Mouse (Mus musculus): Measurements from ENCODE around the gene Galnt17. TPM values are rescaled to one million over a fixed set of nuclear protein-coding genes. Genes with fewer than 3 reads are reported as not detected.

Galnt17 gene
- polyA plus RNA-seq, 1 experiment from 2014 or later: 1.1 TPM

DNA sequence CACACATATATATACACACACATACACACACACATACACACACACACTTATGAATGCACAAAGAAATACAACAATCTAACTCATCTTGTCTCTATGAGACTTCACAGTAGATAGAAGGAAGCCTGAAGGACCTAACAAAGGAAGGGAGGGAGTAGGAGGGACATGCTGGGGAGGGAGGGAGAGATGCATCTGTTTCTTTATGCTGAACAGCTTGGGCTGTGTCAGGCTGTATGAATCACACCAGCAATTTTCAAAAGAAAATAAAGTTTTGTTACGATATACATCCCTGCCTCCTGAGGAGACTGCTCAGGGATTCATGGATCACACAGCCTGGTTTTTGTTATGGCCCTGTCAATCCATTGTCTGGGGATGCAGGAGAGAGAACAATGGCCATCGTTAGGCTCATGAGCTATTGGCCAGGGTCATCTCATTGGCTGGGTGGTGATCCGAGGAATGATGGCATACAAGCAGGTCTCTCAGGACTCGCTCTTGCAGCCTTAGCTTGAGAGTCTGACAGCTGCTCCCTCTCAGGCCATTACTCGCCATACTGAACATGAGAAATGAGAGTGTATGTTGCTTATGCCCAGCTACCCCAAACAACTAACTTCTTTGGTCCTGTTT, 194.3 kb downstream of the Galnt17 start:
- ATAC-seq (ENCODE audit: borderline replicate concordance, extremely low read depth, low FRiP score, low TSS enrichment): no peak
- Histone ChIP-seq H3K4me3 (no peak overlapping the region), H3K9ac (no peak overlapping the region), H3K4me2 (no peak overlapping the region), H3K27me3 (no peaks in the 10 kb centered on the region), H3K4me1 (no peaks in the 10 kb centered on the region), H3K9me3 (no peaks in the 10 kb centered on the region), H3K36me3 (no peaks in the 10 kb centered on the region), H3K27ac (no peak overlapping the region)
- 65% methylated on average over 5 of the region's 5 CpGs for WGBS

- H3K27ac ChIP-seq: no peak overlapping the region
- H3K4me2 ChIP-seq: no peak overlapping the region
- H3K36me3 ChIP-seq: no peaks in the 10 kb centered on the region
- no peak overlapping the region for H3K9ac ChIP-seq
- H3K27me3 ChIP-seq: no peaks in the 10 kb centered on the region
- 79% methylated on average over 1 of the region's 1 CpGs for WGBS
- H3K4me3 ChIP-seq: no peak overlapping the region
- no peak for ATAC-seq (ENCODE audit: borderline replicate concordance, extremely low read depth, low FRiP score, low TSS enrichment)
- H3K4me1 ChIP-seq: no peaks in the 10 kb centered on the region
- H3K9me3 ChIP-seq: no peaks in the 10 kb centered on the region
These were observed 201.1 kb downstream of the Galnt17 start for GRCm38 (mm10) chr5:131107188-131107587.

DNA sequence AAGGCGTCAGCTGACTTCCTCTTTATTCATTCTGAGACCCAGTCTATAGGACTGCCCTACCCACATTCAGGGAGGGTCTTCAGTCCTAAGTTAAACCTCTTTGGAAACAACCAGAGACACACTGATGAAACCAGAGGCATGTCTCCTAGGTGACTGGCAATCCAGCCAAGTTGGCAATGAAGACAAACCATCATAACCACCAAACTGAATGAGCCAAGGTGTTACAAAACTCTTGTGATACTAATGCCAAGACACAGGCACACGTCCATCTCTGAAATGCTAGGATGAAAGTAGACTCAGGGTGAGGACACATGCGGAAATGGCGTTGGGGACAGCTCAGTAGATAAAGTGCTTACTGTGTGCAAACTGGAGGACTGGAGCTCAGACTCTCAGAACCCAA, 211.5 kb downstream of the Galnt17 start:
- no peak for ATAC-seq (ENCODE audit: borderline replicate concordance, extremely low read depth, low FRiP score, low TSS enrichment)
- no peak overlapping the region for H3K4me3 ChIP-seq
- H3K27ac ChIP-seq: no peak overlapping the region
- no peak overlapping the region for H3K9ac ChIP-seq
- H3K4me1 ChIP-seq: no peaks in the 10 kb centered on the region
- no peaks in the 10 kb centered on the region for H3K27me3 ChIP-seq
- WGBS: 85% methylated on average over 4 of the region's 4 CpGs
- H3K36me3 ChIP-seq: no peaks in the 10 kb centered on the region
- H3K9me3 ChIP-seq: no peaks in the 10 kb centered on the region; the same call in 1 of the 2 replicates
- no peak overlapping the region for H3K4me2 ChIP-seq

DNA sequence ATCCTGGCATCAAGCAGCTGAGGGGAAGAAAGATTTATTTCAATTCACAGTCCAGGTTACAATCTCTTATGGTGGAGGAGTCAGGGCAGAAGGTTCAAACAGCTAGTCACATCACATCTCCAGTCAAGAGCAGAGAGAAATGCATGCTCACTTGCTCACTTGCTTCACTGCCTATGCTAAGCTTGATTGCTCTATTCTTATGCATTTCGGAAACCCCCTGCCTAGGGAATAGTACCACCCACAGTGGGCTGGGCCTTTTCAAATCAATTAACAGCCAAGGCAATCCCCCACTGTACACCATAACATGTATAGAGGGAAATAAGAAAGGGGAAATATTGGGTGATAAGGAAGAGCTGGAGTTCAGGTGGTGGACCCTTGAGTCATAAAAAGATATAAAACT, 212.7 kb downstream of the Galnt17 start:
- WGBS: 91% methylated on average over 1 of the region's 1 CpGs
- Histone ChIP-seq H3K4me3 (no peak overlapping the region), H3K27me3 (no peaks in the 10 kb centered on the region), H3K4me1 (no peaks in the 10 kb centered on the region), H3K9ac (no peak overlapping the region), H3K36me3 (no peaks in the 10 kb centered on the region), H3K27ac (no peak overlapping the region), H3K9me3 (no peaks in the 10 kb centered on the region; the same call in 1 of the 2 replicates), H3K4me2 (no peak overlapping the region)
- ATAC-seq (ENCODE audit: borderline replicate concordance, extremely low read depth, low FRiP score, low TSS enrichment): no peak

- Histone ChIP-seq H3K9me3 (no peaks in the 10 kb centered on the region; the same call in 1 of the 2 replicates), H3K27me3 (no peaks in the 10 kb centered on the region), H3K36me3 (no peaks in the 10 kb centered on the region), H3K9ac (no peak overlapping the region), H3K4me3 (no peak overlapping the region), H3K27ac (no peak overlapping the region), H3K4me2 (no peak overlapping the region), H3K4me1 (no peaks in the 10 kb centered on the region)
- WGBS: 76% methylated on average over 1 of the region's 1 CpGs
- no peak for ATAC-seq (ENCODE audit: borderline replicate concordance, extremely low read depth, low FRiP score, low TSS enrichment)
These were observed 213.5 kb downstream of the Galnt17 start for GRCm38 (mm10) chr5:131094771-131095170.

GRCm38 (mm10) chr5:131094138-131094537, 214.2 kb downstream of the Galnt17 start:
- Histone ChIP-seq H3K9ac (no peak overlapping the region), H3K27me3 (no peaks in the 10 kb centered on the region), H3K27ac (no peak overlapping the region), H3K4me1 (peaks cover 2% of the 10 kb centered on the region; the same call in 1 of the 2 replicates), H3K9me3 (no peaks in the 10 kb centered on the region), H3K36me3 (no peaks in the 10 kb centered on the region), H3K4me2 (no peak overlapping the region), H3K4me3 (no peak overlapping the region)
- ATAC-seq (ENCODE audit: borderline replicate concordance, extremely low read depth, low FRiP score, low TSS enrichment): no peak
- 80% methylated on average over 6 of the region's 6 CpGs for WGBS

GRCm38 (mm10) chr5:131089876-131090275, 218.4 kb downstream of the Galnt17 start:
- H3K27ac ChIP-seq: no peak overlapping the region
- no peaks in the 10 kb centered on the region for H3K9me3 ChIP-seq
- peaks cover 3% of the 10 kb centered on the region; the same call in 1 of the 2 replicates for H3K4me1 ChIP-seq
- WGBS: 58% methylated on average over 8 of the region's 8 CpGs
- H3K4me2 ChIP-seq: no peak overlapping the region
- no peak overlapping the region for H3K9ac ChIP-seq
- H3K4me3 ChIP-seq: no peak overlapping the region
- ATAC-seq (ENCODE audit: borderline replicate concordance, extremely low read depth, low FRiP score, low TSS enrichment): no peak
- H3K27me3 ChIP-seq: no peaks in the 10 kb centered on the region
- no peaks in the 10 kb centered on the region for H3K36me3 ChIP-seq

GRCm38 (mm10) chr5:131088866-131089265, 219.4 kb downstream of the Galnt17 start:
- Histone ChIP-seq H3K9ac (no peak overlapping the region), H3K27ac (no peak overlapping the region), H3K27me3 (no peaks in the 10 kb centered on the region), H3K36me3 (no peaks in the 10 kb centered on the region), H3K4me1 (peaks cover 3% of the 10 kb centered on the region; the same call in 1 of the 2 replicates), H3K9me3 (no peaks in the 10 kb centered on the region), H3K4me2 (peak overlapping the region; percentile 30), H3K4me3 (no peak overlapping the region)
- peak; percentile 57; the same call in 1 of the 2 replicates for ATAC-seq (ENCODE audit: borderline replicate concordance, extremely low read depth, low FRiP score, low TSS enrichment)
- WGBS: 36% methylated on average over 11 of the region's 11 CpGs

- WGBS: 53% methylated on average over 14 of the region's 14 CpGs
- H3K36me3 ChIP-seq: no peaks in the 10 kb centered on the region
- ATAC-seq (ENCODE audit: borderline replicate concordance, extremely low read depth, low FRiP score, low TSS enrichment): no peak
- no peak overlapping the region for H3K4me2 ChIP-seq
- H3K9me3 ChIP-seq: no peaks in the 10 kb centered on the region
- H3K27ac ChIP-seq: no peak overlapping the region
- no peaks in the 10 kb centered on the region for H3K27me3 ChIP-seq
- no peak overlapping the region for H3K4me3 ChIP-seq
- no peak overlapping the region for H3K9ac ChIP-seq
- H3K4me1 ChIP-seq: no peaks in the 10 kb centered on the region
These were observed 225.1 kb downstream of the Galnt17 start for GRCm38 (mm10) chr5:131083072-131083657.

DNA sequence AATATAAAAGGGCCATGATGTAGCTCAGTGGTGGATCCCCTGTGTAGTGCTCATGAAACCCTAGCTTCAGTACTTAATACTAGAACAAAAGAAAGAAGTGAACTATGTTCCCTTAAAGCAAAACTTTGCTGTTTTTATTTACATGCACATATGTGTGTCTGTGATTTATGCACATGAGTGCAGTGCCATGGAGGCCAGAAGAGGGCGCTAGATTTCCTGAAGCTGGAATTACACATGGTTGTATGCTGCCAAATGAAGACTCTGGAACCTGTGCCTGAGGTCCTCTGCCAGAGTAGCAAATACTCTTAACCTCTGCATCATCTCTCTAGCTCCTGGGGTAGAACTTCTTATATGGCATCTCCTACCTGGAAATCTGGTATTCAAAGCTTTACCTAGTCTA, 230.6 kb downstream of the Galnt17 start:
- ATAC-seq (ENCODE audit: borderline replicate concordance, extremely low read depth, low FRiP score, low TSS enrichment): no peak
- H3K4me1 ChIP-seq: no peaks in the 10 kb centered on the region

DNA sequence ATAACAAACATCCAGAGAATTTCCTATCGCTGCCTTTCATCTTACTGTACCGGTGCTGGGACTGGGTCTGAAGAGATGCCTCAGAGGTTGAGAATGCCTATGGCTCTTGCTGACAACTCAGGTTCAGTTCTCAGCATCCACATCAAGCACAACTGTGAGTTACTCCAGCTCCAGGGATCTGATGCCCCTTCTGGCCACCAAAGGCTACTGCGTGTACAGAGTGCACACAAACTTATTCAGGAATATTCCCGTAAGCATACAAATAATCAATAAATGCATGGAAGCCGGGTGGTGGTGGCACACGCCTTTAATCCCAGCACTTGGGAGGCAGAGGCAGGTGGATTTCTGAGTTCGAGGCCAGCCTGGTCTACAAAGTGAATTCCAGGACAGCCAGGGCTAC, 232.5 kb downstream of the Galnt17 start:
- H3K27ac ChIP-seq: no peak overlapping the region
- whole genome bisulfite sequencing: 83% methylated on average over 7 of the region's 7 CpGs
- no peak overlapping the region for H3K4me2 ChIP-seq
- no peak overlapping the region for H3K9ac ChIP-seq
- H3K9me3 ChIP-seq: no peaks in the 10 kb centered on the region
- H3K36me3 ChIP-seq: no peaks in the 10 kb centered on the region
- H3K4me1 ChIP-seq: no peaks in the 10 kb centered on the region
- no peak overlapping the region for H3K4me3 ChIP-seq
- no peak for ATAC-seq (ENCODE audit: borderline replicate concordance, extremely low read depth, low FRiP score, low TSS enrichment)
- no peaks in the 10 kb centered on the region for H3K27me3 ChIP-seq

More for the DNA sequence above, 230.6 kb downstream of the Galnt17 start:
- no peak overlapping the region for H3K27ac ChIP-seq
- no peaks in the 10 kb centered on the region for H3K9me3 ChIP-seq
- no peak overlapping the region for H3K9ac ChIP-seq
- no peaks in the 10 kb centered on the region for H3K36me3 ChIP-seq
- no peak overlapping the region for H3K4me3 ChIP-seq
- WGBS: 33% methylated on average over 1 of the region's 1 CpGs
- H3K27me3 ChIP-seq: no peaks in the 10 kb centered on the region
- no peak overlapping the region for H3K4me2 ChIP-seq

DNA sequence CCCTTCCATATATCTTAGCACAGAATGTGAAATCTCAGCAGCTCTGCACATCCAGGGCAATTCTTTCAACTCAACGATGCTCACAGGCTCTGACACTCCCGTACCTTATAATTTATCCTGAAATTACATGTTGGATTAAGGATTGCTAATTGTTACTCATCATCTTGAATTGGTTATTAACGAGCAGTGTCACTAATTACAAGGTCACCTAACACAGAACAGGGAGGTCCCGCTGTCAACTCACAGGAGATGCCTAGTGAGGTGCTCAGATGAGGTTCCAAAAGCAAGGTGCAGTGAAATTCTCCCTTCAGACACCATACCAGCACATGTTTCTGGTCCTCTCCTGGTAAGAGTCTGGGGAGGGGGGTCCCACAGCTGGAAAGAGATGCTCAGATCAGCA, 234.0 kb downstream of the Galnt17 start:
- Histone ChIP-seq H3K4me1 (no peaks in the 10 kb centered on the region), H3K9me3 (no peaks in the 10 kb centered on the region), H3K27ac (no peak overlapping the region), H3K9ac (no peak overlapping the region), H3K4me2 (no peak overlapping the region), H3K27me3 (no peaks in the 10 kb centered on the region), H3K36me3 (no peaks in the 10 kb centered on the region), H3K4me3 (no peak overlapping the region)
- ATAC-seq (ENCODE audit: borderline replicate concordance, extremely low read depth, low FRiP score, low TSS enrichment): no peak
- 76% methylated on average over 4 of the region's 4 CpGs for WGBS
